Mouse (Mus musculus) effector memory CD4-positive, alpha-beta T cell, adult 5 months (primary cell): ENCODE measurements around the gene Zfp182. TPM values are rescaled to one million over a fixed set of nuclear protein-coding genes. Genes with fewer than 3 reads are reported as not detected.

Experiments used
- polyA plus RNA-seq: library from polyadenylated mRNA; unstranded; fragments of 100-300 nt; shearing (Covaris generic); gene quantifications from one replicate; pipeline ENCODE4 v1.2.1, GENCODE M21; 2017

Zfp182 gene
- polyA plus RNA-seq: 10.8 TPM

GRCm38 (mm10) chrX:21061866-21062543 is at the start of gene Zfp182:
Gene Zfp182, minus strand, starts transcription at chrX:21062316.

DNA sequence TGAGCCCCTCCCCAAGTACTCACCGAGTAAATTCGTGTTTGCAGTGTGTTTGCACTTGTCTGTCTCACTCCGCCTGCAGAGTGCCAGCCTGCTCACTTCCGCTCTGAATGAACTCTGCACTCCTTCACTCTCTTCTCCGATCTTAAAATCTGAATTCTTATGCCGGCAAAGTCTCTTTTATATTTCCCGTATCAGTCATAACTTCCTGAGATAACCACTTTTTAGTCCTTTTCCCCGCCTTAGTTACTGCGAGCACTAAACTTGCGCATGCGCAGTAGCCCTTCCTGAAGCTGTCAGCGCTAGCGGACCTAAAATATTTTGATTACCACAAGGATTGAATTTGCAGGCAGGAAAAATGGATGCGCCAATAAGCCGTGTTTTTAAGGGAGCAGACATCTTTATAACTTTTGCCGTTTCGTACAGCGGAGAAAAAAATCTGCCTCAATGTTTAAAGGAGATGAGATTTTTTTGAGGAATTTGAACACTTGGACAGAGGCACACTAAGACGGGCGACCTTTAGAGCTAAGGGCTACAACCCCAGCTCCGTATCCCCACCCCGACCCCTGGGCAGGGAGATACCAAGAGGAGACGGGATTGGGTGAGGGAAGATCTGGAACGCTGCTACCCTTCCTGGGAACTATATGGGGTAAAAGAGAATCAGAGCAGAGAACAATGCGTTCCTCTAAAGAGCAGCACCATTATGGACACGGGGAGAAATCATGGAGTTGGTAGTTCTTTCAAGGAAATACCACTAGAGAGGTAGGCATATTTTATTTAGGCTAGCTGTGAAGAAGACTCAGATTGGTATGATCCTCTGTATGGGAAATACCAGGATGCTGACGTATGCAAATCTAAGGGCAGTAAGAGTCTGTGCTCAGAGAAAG is 27.1 kb upstream of the Zfp182 start, which contains the start of gene Zfp300:
TSS of gene Zfp300 (minus strand) at position 545 of the 884 bp plus-strand sequence.

DNA sequence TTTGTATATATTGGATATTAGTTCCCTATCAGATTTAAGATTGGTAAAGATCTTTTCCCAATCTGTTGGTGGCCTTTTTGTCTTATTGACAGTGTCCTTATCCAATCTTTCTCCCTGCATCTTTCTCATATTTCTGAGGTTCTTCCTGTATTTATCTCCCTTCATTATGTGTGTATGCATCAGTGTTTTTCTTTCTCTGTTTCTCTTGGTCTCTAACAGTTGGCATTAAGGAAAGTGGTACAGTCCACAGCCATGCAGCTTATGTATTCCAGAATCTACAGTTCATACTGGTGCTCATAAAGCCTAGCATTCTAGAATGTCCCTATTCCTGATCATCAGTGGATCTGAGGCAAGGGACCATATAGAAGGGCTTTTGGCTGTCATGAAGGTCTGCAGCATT is 6.0 kb upstream of the Zfp182 start, which contains the start of gene Spaca5:
TSS of gene Spaca5 (plus strand) at position 301 of the 400 bp plus-strand sequence.

Other genes with a start within 250 kb of the Zfp182 start
- gene Timp1, start 192.2 kb downstream of the Zfp182 start, polyA plus RNA-seq: not detected
- 0.15 TPM for gene Syn1, start 141.3 kb downstream of the Zfp182 start, polyA plus RNA-seq
- gene Cfp, start 130.8 kb downstream of the Zfp182 start, polyA plus RNA-seq: 1.1 TPM
- gene Elk1, start 111.7 kb downstream of the Zfp182 start, polyA plus RNA-seq: 9.1 TPM
- 41.2 TPM for gene Uxt, start 100.3 kb downstream of the Zfp182 start, polyA plus RNA-seq
- gene Spaca5, start 6.1 kb upstream of the Zfp182 start, polyA plus RNA-seq: not detected
- 0.81 TPM for gene Zfp300, start 27.2 kb upstream of the Zfp182 start, polyA plus RNA-seq
- gene Ssxa1, start 53.5 kb upstream of the Zfp182 start, polyA plus RNA-seq: not detected
- not detected for gene Gm21876, start 113.3 kb upstream of the Zfp182 start, polyA plus RNA-seq